Mouse (Mus musculus) heart, postnatal 0 days (tissue): ENCODE results near the gene Ankrd44. TPM values are rescaled to one million over a fixed set of nuclear protein-coding genes. Genes with fewer than 3 reads are reported as not detected.

ENCODE experiments used
- ATAC-seq: fragments of 200-750 bp; cut with Nextera tagmentation; 2 replicates; pipeline ENCODE4 v1.8.0; 2017; ENCODE audit warnings: low read depth, moderate number of reproducible peaks, moderate library complexity; ENCODE audit not compliant: insufficient read depth
- DNase-seq: peaks from one replicate; pipeline ENCODE4 v3.0.0-alpha.2; 2016; ENCODE audit warnings: low spot score
- H3K27ac ChIP-seq: fragments of 300-500 bp; sonication (generic); 2 replicates; pipeline ENCODE4 v1.5.1; 2014; ENCODE audit warnings: low read depth, mild to moderate bottlenecking
- H3K27me3 ChIP-seq: fragments of 300-500 bp; sonication (generic); 2 replicates; pipeline ENCODE4 v1.6.1; 2014; ENCODE audit warnings: low read length, mixed read lengths; ENCODE audit not compliant: control insufficient read depth, insufficient read depth
- H3K36me3 ChIP-seq: fragments of 300-500 bp; sonication (generic); replicated peaks from 2 replicates; pipeline ENCODE4 v1.6.1; 2014; ENCODE audit warnings: low read length, mixed read lengths; ENCODE audit not compliant: control insufficient read depth, insufficient read depth
- H3K4me1 ChIP-seq: fragments of 300-500 bp; sonication (generic); 2 replicates; pipeline ENCODE4 v1.6.1; 2014; ENCODE audit warnings: antibody characterized with exemption; ENCODE audit not compliant: control insufficient read depth, insufficient read depth
- H3K4me2 ChIP-seq: fragments of 300-500 bp; sonication (generic); 2 replicates; pipeline ENCODE4 v1.6.1; 2014; ENCODE audit warnings: low read depth, mild to moderate bottlenecking, low read length, moderate library complexity
- H3K4me3 ChIP-seq: fragments of 300-500 bp; sonication (generic); 2 replicates; pipeline ENCODE4 v1.5.1; 2014; ENCODE audit warnings: low read depth, low read length
- H3K9ac ChIP-seq: fragments of 300-500 bp; sonication (generic); replicated peaks from 2 replicates; pipeline ENCODE4 v1.6.1; 2014; ENCODE audit warnings: low read depth, low read length, mixed read lengths
- H3K9me3 ChIP-seq: fragments of 300-500 bp; sonication (generic); replicated peaks from 2 replicates; pipeline ENCODE4 v1.6.1; 2016; ENCODE audit warnings: low read length; ENCODE audit not compliant: control insufficient read depth
- CTCF ChIP-seq: IDR thresholded peaks from 2 replicates; pipeline ENCODE4 v1.5.1; 2016; ENCODE audit warnings: antibody characterized with exemption, control low read depth, low read depth
- EP300 ChIP-seq: IDR thresholded peaks from 2 replicates; pipeline ENCODE4 v1.6.1; 2016; ENCODE audit warnings: antibody characterized with exemption, low read depth
- WGBS: fragments of 180-500 bp; shearing (Covaris S2); extraction: QIAGEN DNeasy Blood & Tissue Kit; methylation state at CpG from one replicate; pipeline ENCODE4 v1.1.7; 2014; 5-methylcytosine and 5-hydroxymethylcytosine counted together
- microRNA-seq: library from miRNA; unstranded; fragments of <30 nt; microRNA quantifications from one replicate; pipeline ENCODE4, GENCODE M21; 2016
- polyA plus RNA-seq: library from polyadenylated mRNA; unstranded; fragments of >200 nt; fragmentation: Nextera tagmentation; extraction: Ambion mirVana; gene quantifications from 2 replicates; pipeline ENCODE4 v1.2.1, GENCODE M21; 2015
- total RNA-seq: library from RNA; depleted of rRNA; stranded (reverse); fragments of >200 nt; gene quantifications from 2 replicates; pipeline ENCODE4 v1.2.3, GENCODE M21; 2014; ENCODE audit warnings: low replicate concordance; rRNA removed

Ankrd44 gene
- total and polyA plus RNA-seq, 2 experiments from 2014 or later = 3.3 to 9.6 TPM

GRCm38 (mm10) chr1:54597594-54598217 is 328.5 kb downstream of the Ankrd44 start:
- H3K9ac ChIP-seq = no peak overlapping the region
- ATAC-seq = no peak
- 66% methylated on average over 4 of the region's 4 CpGs for WGBS

DNA sequence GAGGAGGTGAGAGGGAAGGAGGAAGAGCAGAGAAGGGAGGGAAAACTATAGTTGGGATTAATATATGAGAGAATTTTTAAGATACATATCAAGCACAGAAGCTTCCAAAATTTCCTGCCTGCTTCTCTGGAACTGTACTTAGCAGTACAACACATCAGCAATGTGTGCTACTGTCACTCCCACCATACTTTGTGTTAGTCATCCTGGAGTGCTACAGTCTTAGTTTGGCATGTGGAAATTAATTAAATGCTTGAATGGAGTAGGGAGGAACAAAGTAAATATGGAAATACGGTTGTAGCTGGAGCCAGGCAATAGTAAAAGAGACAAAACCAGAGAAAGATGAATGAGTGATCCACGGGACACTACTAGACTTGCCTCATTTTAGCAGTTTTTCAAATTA is 330.0 kb downstream of the Ankrd44 start:
- no peaks in the 10 kb centered on the region for H3K9me3 ChIP-seq
- H3K9ac ChIP-seq = no peak overlapping the region
- DNase-seq (no peak), ATAC-seq (no peak)
- H3K4me3 ChIP-seq = no peak overlapping the region
- H3K27me3 ChIP-seq = no peaks in the 10 kb centered on the region
- TF ChIP-seq EP300 (no peak), CTCF (no peak)
- H3K27ac ChIP-seq = no peak overlapping the region
- H3K4me2 ChIP-seq = no peak overlapping the region
- H3K36me3 ChIP-seq = no peaks in the 10 kb centered on the region
- WGBS = 80% methylated on average over 2 of the region's 2 CpGs
- peaks cover 5% of the 10 kb centered on the region; the same call in 1 of the 2 replicates for H3K4me1 ChIP-seq

More at GRCm38 (mm10) chr1:54597594-54598217, 328.5 kb downstream of the Ankrd44 start:
- Histone ChIP-seq H3K27me3 (no peaks in the 10 kb centered on the region), H3K4me3 (no peak overlapping the region), H3K9me3 (no peaks in the 10 kb centered on the region), H3K36me3 (no peaks in the 10 kb centered on the region), H3K27ac (no peak overlapping the region), H3K4me2 (no peak overlapping the region), H3K4me1 (peaks cover 5% of the 10 kb centered on the region; the same call in 1 of the 2 replicates)
- no peak for DNase-seq
- no peak for TF ChIP-seq CTCF
- no peak for TF ChIP-seq EP300

Small RNA genes within 50 kb of the gene (microRNA-seq; reads per million reads assigned to microRNA genes)
- gene Gm24053 = not detected

Other genes with a start within 250 kb of the Ankrd44 start
- gene Sf3b1, start 101.1 kb upstream of the Ankrd44 start, total RNA-seq = 118 and 119 TPM in 2 replicates
- 172 and 173 TPM in 2 replicates for gene Sf3b1, start 101.1 kb upstream of the Ankrd44 start, polyA plus RNA-seq
- 11.5 and 12.1 TPM in 2 replicates for gene Coq10b, start 126.4 kb upstream of the Ankrd44 start, total RNA-seq
- 28.9 and 32.2 TPM in 2 replicates for gene Coq10b, start 126.4 kb upstream of the Ankrd44 start, polyA plus RNA-seq
- gene Hspe1, start 161.7 kb upstream of the Ankrd44 start, total RNA-seq = 89.3 and 108 TPM in 2 replicates
- 350 and 362 TPM in 2 replicates for gene Hspe1, start 161.7 kb upstream of the Ankrd44 start, polyA plus RNA-seq
- 114 and 139 TPM in 2 replicates for gene Hspd1, start 161.9 kb upstream of the Ankrd44 start, total RNA-seq
- 394 and 397 TPM in 2 replicates for gene Hspd1, start 161.9 kb upstream of the Ankrd44 start, polyA plus RNA-seq
- 35.5 and 59.2 TPM in 2 replicates for gene Mob4, start 204.8 kb upstream of the Ankrd44 start, total RNA-seq
- gene Mob4, start 204.8 kb upstream of the Ankrd44 start, polyA plus RNA-seq = 98.1 and 105 TPM in 2 replicates